Mouse (Mus musculus): Measurements from ENCODE around the gene Wiz.

DNA sequence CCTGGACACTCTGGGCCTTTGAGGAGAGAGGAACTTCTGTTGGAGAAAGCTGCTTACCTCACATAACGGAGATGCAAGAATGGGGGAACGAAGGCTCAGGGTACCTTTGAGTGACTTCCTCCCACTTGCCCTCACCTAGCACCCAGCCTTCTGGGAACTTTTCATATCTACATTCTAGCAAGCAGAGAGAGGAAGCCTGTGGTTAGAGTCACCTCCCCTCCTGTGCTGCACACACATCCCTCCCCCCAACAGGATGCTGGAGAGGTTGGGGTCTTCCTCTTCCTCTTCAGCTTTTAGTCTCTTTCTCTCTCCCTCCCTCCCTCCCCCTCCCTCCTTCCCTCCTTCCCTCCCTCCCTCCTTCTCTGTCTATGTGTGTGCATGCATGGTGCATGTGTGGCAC lies 34.8 kb upstream of the Wiz start, which contains the start of gene Pglyrp2:
- TF ChIP-seq CTCF (IDR thresholded peaks at IDR 0.05; ENCODE audit: low read depth, low read length), result no peak
- no peak for TF ChIP-seq TAL1 (conservative IDR thresholded peaks at IDR 0.05; ENCODE audit: low read depth, low read length)
- TF ChIP-seq GATA1 (IDR thresholded peaks at IDR 0.05; ENCODE audit: borderline replicate concordance, low read length), result no peak
- TF ChIP-seq GATA2 (IDR thresholded peaks at IDR 0.05; ENCODE audit: borderline replicate concordance, low read depth, low read length), result no peak
- no peak for TF ChIP-seq POLR2AphosphoS5 (IDR thresholded peaks at IDR 0.05; ENCODE audit: insufficient replicate concordance, low read depth, low read length)

Measured in G1E (cell line).